Mouse (Mus musculus) T-helper 2 cell (primary cell): ENCODE measurements around the gene Itprip.

Experiments
- in situ Hi-C: fragments of 300-600 bp; cut with MboI, MseI; formaldehyde crosslinking; loops from one replicate; pipeline ENCODE4 v1.15.1; 2025; ENCODE audit warnings: high pct_unique_total_duplicates

Itprip gene

DNA sequence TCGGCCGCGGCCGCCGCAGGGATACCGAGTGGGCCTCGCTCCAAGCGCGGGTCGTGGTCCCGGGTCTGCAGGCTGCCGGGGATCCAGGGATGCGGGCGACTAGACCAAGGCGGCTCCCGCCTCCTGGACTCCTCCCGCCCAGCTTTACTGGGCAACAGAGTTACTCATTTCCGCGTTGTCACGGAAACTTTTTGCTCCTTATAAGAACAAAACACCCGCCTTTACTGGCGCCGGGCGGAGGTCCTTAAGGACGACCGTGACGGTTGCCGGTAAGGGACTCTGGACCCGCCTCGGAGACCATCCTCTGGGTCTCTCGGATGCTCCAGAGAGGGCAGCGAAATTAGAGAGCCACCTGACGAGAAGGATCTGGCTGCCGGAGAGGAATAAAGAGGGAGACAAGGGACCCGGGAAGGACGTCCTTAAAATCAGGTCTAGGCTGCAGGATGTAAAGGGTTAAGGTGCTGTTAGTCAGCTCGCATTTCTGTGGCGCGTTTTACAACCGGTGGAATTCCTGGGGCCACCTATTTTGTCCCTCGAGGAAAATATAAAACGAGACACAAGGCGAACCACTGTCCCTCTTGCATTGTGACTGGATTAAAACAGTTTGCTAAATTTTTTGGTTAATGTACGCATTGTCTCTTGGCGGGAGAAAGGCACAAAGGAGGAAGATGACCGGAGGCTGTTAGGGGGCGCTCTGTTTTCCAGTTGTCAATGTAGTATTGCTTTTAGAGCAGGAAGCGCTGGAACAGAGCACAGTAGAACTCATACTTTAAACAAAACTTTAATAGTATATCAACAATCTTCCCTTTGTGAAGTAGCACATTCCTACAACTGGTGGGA lies at the start of gene Itprip, which contains the start of gene Cfap43:
Itprip (minus strand) TSS at position 174 of the 840 bp plus-strand sequence.
Cfap43 (minus strand) TSS at position 162 of the 840 bp plus-strand sequence.
- in situ Hi-C loops: loop anchor here (10.0 kb wide), 1 partner anchor 415 kb away; no protein-coding TSS in a partner anchor

DNA sequence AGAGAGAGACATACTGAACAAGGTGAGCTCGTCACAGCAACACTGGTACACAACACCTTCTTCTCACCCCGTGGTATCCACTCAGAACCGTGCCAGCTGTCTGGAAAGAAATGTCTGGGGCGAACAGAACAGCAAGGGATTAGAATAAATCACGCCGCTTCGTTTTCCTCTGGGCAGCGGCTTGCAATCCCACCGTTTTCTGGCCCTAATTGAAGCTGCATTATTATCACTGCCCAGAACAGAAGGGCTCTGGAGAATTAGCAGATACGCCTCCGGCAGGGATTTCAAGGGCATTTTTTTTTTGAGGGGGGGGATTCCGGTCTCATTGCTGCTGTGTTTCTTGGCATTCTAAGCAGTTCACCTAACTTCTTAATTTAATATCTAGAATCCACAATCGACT lies 39.1 kb upstream of the Itprip start:
- in situ Hi-C loops: no loop called here

DNA sequence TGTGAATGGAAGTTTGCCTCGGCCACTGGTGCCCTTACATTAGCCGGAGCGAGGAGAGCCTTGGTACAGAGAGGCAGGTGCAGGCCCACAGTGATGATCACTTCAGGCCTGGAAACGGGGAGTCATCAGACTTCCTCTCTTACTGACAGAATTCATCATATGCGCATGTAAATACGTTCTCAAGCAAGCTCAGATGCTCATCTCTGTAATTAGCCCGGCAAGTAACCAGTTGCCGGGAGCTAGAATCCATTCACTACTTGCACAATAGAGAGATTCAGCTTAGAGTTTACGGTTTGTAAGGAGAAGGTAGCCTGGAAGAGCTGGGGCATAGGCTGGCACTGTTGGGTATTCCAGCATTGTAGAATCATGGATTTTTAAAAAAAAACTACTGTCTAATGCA lies 34.1 kb upstream of the Itprip start:
- in situ Hi-C loops: no loop called here

DNA sequence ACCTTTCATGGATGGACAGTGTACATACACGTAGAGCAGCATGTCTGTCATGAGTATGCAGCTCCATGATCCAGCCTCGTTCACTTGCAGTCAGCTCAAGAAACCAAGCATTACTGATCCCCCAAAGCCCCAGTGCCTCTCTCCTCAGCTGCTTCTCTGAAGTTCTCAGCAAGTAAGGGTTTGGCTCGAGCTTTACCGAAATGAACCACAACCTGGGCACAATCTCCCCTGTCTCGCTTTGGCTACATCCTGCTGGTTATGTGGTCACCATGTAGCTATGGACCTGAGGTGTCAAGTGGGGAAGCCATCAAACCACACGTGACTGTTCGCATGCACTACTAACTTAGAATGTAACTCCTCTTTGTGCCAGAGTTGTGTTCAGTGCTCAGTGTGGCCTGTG lies 31.8 kb upstream of the Itprip start:
- in situ Hi-C loops: no loop called here

DNA sequence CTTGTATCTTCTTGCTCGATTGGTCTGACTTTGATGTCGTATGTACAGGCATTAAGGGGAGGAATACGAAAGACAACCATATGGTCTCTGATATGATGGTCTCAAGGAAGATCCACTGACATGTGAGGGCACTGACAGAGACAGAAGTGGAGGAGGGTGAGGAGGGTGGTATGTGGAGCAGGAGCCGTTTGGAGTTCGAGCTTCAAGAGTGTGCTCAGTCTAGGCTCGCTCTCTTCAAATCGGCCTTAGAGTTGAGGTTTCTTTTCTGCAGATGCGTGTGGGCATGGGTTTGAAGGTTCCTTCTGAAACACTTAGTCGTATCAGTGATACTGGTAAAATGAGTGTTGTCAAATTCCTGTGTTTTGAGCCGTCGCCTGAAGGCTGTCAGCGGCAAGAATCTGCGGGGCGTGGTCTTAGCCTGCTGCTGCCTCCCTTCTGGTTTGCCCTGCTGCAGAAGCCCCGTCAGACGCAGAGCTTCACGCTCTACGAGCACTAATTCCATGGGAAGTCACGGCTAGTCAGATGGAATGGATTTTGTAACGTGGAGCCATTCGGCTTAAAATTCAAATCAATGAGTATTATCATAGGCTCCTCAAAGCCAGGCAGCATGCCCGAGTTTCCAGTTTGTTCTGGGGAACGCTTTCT lies 27.8 kb upstream of the Itprip start:
- in situ Hi-C loops: no loop called here

DNA sequence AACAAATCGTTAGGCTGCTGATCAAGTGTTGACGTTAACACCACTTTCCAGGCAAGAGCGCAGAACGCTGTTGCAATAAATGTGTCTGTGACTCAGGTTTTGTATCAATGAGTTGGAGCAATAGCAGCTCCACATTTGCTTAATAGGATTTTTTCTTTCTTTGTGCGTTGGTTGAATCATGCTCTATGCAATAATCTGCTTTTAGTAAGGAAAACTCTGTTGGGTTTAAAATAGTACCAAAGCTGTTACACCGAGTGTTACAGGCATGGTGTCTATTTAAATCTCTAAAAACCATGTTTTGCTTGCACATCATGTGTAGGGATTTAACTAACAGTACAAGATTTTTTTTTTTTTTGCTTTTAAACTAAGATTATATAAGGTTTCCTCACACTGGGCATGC lies 20.3 kb upstream of the Itprip start:
- in situ Hi-C loops: no loop called here

DNA sequence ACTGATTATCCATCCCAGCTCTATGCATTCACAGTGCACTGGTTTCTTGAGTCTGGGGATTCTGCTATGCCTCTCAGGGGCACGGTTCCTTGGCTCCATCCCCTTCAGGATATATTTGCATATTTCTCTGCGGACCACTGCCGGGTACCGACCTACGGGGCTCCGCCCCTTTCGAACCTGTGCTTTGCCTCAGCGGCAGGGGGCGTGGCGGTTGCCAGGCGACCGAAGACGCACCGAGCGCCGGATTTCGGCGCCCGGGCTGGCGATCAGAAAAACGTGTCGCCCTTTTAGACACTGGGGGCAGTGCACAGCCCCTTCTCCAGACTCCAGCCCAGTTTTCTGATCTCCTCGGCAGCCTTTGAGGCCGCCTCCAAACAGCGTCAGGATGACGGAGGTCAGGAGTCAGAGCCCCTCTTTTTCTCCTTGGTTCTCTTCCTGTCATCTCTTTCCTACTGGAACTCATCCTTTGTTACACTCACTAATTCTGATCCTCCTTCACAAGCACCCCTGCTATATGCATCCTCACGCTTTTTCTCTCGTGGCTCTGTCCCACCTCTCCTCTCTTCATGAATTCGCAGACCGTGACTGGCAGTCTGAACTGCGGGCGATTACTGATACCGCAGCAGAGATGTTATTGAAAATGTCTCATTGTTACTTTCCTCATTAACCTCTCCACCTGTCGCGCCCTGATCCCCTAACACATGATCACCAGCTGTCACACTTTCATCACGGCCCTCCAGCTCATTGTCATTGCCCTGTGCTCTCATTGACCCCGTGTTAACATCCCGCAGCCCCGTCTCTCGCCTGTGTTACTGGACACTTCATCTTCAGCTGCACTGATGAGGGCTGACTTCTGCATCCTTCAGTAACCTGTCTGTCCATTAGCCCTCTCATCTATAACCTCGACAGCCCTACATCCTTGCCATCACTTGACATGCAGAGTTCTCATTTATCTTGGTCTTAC lies 18.6 kb upstream of the Itprip start, which contains the start of gene Cfap58:
Cfap58 (plus strand) TSS at position 233 of the 964 bp plus-strand sequence.
- in situ Hi-C loops: no loop called here

DNA sequence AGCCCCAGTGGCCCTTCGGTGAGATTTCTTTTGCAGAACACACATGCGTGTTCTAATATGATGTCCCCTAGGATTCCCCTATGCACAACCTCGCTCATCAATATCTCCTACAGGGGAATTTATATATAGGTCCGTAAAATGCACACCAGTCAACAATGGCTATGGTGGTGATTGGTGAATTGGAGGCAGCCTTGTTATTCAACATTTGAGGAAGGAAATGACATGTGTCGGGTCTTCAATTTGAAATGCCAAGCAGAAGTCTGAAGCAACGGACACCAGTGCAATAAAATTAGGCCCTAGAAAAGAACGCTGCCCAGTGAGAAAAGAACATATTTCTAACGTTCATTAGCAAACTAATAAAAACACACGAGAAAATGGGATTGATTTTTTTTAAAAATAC lies 17.8 kb upstream of the Itprip start:
- in situ Hi-C loops: no loop called here

DNA sequence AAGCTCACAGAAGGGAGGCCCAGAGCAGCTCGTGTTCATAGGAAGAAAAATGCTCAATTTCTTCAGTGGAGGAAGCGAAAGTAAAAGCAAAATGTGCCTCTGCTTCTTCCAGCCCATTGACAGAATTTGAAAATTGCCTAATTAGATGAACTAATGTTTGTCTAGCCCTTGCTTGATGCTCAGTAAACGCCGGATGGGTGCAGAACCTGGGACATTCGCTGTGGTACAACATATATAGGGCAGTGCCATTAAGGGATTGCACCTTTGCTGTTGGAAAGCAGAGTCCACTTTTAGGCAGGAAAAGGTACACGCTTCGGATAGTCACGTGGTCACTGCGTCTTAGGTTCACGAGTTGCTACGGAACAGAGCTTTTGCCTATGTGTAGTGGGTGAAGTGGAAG lies 17.4 kb upstream of the Itprip start:
- in situ Hi-C loops: no loop called here

DNA sequence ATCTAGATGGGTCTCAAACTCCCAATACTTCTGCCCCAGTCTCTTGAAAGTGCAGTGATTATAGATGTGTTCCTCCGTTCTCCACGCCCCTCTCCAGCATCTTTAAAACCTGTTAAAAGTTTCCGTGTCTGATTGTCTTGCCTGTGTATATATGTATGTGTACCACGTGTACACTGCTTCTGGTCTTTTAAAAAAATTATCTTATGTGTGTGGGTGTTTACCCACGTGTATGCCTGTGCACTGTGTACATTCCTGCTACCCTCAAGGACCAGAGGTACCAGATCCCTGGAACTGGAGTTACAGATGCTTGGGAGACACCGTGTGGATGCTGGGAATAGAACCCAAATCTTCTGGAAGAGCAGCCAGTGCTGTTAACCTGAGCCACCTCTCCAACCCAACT lies 16.4 kb upstream of the Itprip start:
- in situ Hi-C loops: no loop called here

DNA sequence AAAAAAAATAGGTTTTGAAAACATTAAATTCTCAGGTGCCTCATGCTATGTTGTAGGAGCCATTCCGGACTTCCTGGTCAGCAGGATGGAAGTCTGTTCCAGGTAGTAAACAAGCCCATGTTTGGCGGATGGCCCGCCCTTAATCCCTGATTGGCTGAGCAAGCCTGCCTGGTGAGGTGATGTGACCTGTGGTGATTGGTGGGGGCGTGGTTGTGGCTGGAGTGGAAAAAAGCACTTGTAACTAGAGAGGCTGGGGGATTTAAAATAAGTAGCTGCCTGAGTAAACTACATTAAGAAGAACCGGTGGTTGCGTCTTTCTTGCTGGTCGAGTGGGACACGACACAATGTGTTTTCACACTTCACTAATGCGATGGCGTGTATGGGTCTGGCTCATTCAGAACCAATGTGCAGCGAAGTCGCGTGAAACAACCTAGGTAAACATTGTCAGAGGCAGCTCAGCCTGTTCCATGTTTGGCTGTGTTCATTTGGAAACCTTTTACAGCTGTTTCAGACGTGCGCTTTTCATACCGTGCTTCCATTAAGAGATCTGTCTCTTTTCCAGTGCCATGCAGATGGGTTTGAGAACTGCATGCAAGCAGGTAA lies 15.6 kb upstream of the Itprip start:
- in situ Hi-C loops: no loop called here

DNA sequence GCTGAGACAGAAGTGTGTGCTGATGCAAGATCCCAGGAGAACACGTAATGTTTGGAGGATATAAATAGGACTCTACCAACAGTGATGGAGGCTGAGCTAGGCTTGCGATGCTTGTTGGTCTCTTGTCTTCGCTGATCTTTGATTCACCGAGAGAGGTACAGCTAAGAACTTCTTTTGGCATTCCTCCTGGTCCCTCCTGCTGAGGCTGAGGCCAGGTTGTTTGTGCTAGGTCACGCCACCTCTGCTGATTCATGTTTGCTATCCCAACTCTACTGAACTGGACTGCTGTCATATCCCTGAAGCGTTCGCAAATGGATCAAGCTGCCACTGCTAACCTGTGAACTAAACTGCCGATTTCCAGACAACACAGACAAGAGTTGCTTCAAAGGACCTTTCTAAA lies 15.0 kb upstream of the Itprip start:
- in situ Hi-C loops: no loop called here

DNA sequence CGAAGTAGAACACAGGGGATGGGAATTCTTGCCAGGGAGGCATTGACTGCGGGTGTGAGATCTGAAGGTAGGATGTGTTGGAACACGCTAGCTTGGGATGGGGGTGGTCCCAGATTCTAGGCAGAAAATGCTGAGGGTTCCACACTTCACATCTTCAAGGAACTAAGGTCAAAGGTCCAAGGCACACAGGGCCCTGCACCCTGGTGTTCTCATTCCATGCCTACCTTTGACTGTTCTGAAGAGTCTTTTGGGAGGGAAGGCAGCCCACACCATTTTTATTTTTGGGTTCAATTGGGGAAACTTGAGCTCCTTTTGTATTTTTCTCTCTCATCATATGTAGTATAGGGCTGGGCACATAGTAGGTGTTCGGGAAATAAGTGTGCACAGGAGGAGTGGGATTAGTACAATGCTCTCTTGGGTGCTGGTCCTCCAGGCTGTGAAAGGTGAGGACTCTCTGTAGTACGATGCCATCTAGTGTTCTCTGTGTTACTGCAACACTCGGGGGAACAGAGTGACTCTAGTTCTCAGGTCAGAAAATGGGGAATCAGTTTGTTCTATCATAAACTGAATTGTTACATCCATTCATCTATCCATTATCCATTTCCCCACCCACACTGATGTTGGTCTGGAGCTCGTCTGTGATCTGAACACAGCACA lies 13.0 kb upstream of the Itprip start:
- in situ Hi-C loops: no loop called here

DNA sequence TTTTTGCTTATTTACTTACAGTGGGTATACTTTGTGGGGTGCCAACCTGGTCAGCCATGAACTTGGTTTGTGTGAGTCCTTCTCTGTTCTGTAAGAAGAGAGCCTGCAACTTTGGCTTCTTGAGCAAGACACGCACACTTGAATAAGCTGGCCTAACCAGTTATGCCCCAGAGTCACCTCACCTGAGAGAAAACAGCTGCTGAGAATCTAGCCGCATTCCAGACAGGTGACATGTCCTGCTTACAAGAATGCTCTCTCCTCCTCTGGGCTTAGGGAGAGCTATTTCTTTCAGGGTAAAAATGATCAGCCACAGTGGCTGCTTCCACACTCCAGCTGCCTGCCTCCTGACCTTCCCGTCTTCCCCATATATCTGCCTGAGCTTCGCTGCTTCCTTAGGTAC lies 9.9 kb upstream of the Itprip start:
- in situ Hi-C loops: loop anchor here (5.0 kb wide), 1 partner anchor 47 kb away; no protein-coding TSS in a partner anchor

DNA sequence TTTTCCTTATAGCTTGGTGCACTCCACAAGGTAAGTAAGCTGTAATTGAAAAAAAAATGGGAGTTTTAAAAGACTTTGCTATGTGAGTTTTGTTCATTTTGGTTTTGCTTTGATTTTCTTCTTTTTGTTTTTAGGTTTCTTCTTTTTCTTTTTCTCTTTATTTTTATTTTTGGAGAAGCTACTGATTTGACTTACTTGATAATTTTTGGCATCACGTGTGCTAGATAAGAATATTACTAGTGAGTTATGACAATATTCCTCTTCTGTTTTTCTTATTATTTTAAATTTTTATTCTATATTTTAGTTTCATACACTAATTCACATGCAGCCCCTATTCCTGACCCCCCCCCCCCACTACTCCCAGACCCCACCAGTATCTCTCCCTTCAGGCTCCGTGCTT lies 7.9 kb upstream of the Itprip start:
- in situ Hi-C loops: loop anchor here (5.0 kb wide), 1 partner anchor 45 kb away; no protein-coding TSS in a partner anchor

DNA sequence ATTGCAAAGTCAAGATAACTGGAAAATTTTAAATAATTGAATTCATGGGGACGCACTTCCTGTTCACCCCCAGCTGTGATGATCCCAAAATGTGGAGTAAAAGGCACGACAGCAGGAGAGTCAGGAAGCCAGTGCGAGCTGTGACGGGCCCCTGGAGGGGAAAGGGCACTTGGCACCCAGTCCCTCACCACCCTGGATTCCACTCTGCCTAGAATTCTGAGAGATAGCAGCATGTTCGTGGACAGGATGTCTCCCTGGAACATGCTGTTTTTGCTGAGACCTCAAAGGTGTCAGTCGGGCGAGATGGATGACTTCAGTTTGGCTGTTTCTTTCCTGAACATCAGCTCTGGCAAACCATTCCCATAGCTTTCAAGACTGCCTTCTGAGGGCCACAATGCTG lies 6.7 kb upstream of the Itprip start:
- in situ Hi-C loops: loop anchor here (5.0 kb wide), 1 partner anchor 44 kb away; no protein-coding TSS in a partner anchor

DNA sequence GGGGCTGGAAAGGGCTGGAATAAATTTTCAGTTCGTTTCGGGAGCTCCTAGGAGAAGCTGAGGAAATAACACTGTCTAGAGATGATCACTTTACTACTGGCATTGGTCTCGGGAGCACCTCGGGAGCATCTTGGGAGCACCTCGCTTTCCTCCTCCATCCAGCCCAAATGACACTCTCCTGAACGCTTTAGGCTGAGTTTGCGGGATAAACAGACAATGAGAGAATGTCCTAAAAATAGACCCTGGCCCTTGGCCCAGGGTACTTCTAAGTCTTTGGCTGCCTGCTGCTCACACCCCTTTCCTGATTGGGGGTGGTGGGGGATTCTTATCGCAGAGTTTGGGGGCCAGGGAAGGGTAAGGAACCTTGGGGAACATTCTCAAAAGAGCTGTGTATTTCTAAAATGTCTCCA lies 872 bp upstream of the Itprip start:
- in situ Hi-C loops: loop anchor here (10.0 kb wide), 1 partner anchor 415 kb away; no protein-coding TSS in a partner anchor

DNA sequence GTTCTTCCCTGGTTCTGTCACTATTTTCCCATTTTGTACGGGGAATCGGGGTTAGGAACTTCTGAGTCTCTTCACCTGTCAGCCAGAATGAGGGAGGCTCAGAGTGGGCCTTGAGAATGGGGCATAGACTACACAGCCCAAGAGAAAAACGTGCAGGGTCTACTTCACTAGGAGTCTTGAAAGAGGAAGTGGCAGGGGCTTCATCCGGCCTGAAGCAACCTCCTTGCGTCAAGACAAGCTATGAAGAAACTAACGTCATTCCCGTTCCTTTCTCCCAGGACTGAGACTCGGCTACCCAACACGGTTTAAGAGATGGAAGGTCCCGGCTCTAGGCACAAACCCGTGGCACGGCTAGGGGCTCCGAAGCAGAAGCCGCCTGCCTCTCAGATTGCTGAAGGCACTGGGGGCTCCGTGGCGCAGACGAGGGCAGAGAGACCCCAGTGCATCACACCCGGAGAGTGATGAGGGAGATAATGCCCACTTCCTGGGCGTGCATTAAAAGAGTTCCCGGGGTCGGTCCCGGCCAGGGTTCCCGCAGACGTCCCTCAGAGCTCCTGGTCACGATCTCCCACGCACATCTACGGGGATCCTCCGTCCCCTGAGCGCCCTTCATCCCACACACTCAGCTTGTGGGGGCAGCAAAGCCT lies 521 bp downstream of the Itprip start:
- in situ Hi-C loops: loop anchor here (10.0 kb wide), 1 partner anchor 414 kb away; no protein-coding TSS in a partner anchor

DNA sequence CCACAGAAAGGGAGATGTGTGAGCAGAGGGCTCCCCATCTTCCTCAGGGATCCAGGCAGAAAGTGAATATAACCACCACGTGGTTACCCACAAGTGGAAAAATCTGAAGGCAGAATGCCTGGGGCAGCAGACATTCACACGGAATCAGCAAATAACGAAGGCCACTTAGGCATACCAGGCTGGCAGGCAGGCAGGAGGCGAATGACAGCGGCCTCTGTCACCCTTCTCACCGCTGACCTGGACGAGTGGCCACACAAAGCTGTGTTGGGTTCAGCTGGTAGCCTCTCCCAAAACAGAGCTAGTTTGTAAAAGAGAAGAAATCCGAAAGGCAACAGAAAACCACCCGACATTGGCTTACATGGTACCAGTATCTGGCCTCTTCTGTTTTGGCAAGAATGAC lies 1.1 kb downstream of the Itprip start:
- in situ Hi-C loops: loop anchor here (10.0 kb wide), 1 partner anchor 413 kb away; no protein-coding TSS in a partner anchor

DNA sequence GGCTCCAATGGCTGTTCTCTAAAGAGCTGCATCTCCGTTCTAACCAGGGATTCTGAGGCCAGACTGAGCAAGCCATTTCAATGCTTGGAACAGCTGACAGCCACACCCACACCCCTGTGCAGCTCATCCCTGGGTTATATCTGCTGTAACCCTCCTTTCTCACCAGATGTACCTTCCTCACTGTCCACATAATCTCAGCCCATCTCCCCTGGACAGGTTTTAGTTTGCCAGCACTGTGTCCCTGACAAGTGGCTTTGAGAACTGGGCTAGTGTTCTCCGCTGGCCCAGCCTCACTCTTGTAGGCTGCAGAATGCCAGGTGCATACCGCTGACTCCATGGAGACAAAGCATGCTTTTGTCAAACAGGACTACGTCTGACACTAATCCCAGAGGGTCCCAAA lies 1.7 kb downstream of the Itprip start:
- in situ Hi-C loops: loop anchor here (10.0 kb wide), 1 partner anchor 413 kb away; no protein-coding TSS in a partner anchor
